Mouse (Mus musculus) cortical plate, adult 2 months (tissue): Measurements from ENCODE around the gene Sap25. TPM values are rescaled to one million over a fixed set of nuclear protein-coding genes. Genes with fewer than 3 reads are reported as not detected.
"Not testable (repeated sequence)": the region's sequence is repeated elsewhere in the genome, so short reads cannot be mapped to it uniquely, and the experiment has no call there.

Experiments used
- H3K27ac ChIP-seq: fragments of 200-500 bp; 2 replicates; pipeline ENCODE4 v1.5.1; 2012; ENCODE audit warnings: low read length, control low read depth, inconsistent platforms; ENCODE audit not compliant: insufficient read depth
- H3K4me1 ChIP-seq: fragments of 200-500 bp; 2 replicates; pipeline ENCODE4 v1.6.1; 2011; ENCODE audit warnings: low read length; ENCODE audit not compliant: control insufficient read depth, insufficient read depth
- H3K4me3 ChIP-seq: fragments of 200-500 bp; 2 replicates; pipeline ENCODE4 v1.5.1; 2011; ENCODE audit warnings: mild to moderate bottlenecking, low read length, control low read depth; ENCODE audit not compliant: insufficient read depth
- CTCF ChIP-seq: fragments of 200-500 bp; IDR thresholded peaks from 2 replicates; pipeline ENCODE4 v1.5.1; 2011; ENCODE audit warnings: mild to moderate bottlenecking, control low read depth, low read length; ENCODE audit not compliant: insufficient read depth; ENCODE audit errors: extremely low read depth
- POLR2A ChIP-seq: fragments of 200-500 bp; IDR thresholded peaks from 2 replicates; pipeline ENCODE4 v1.6.1; 2011; ENCODE audit warnings: mild to moderate bottlenecking, low read length, control low read depth; ENCODE audit not compliant: insufficient read depth; ENCODE audit errors: extremely low read depth
- polyA plus RNA-seq: library from polyadenylated mRNA; depleted of rRNA; stranded (reverse); fragments of >200 nt; gene quantifications from 2 replicates; pipeline ENCODE4 v1.2.3, GENCODE M21; 2012

The Sap25 gene
- polyA plus RNA-seq, 1 experiment: 26.0 TPM

GRCm38 (mm10) chr5:137607860-137608653 is 33.1 kb upstream of the Sap25 start:
- TF ChIP-seq CTCF (no peak), POLR2A (no peak)
- H3K4me3 ChIP-seq: no peak overlapping the region
- no peaks in the 10 kb centered on the region for H3K4me1 ChIP-seq
- H3K27ac ChIP-seq: no peak overlapping the region

- H3K4me1 ChIP-seq: no peaks in the 10 kb centered on the region
- TF ChIP-seq POLR2A (no peak), CTCF (no peak)
- H3K4me3 ChIP-seq: no peak overlapping the region
- no peak overlapping the region for H3K27ac ChIP-seq
Observed at GRCm38 (mm10) chr5:137608654-137609190, 32.4 kb upstream of the Sap25 start.

GRCm38 (mm10) chr5:137609292-137609691 is 31.8 kb upstream of the Sap25 start:
- Histone ChIP-seq H3K4me3 (no peak overlapping the region), H3K4me1 (no peaks in the 10 kb centered on the region), H3K27ac (no peak overlapping the region)
- TF ChIP-seq POLR2A (no peak), CTCF (no peak)

GRCm38 (mm10) chr5:137610056-137610455 is 31.1 kb upstream of the Sap25 start:
- no peak for TF ChIP-seq CTCF
- no peak for TF ChIP-seq POLR2A
- Histone ChIP-seq H3K4me1 (no peaks in the 10 kb centered on the region), H3K4me3 (no peak overlapping the region), H3K27ac (no peak overlapping the region)

GRCm38 (mm10) chr5:137610548-137611244 is 30.4 kb upstream of the Sap25 start:
- TF ChIP-seq POLR2A (no peak), CTCF (no peak)
- Histone ChIP-seq H3K27ac (no peak overlapping the region), H3K4me1 (no peaks in the 10 kb centered on the region)

GRCm38 (mm10) chr5:137611245-137611602 is 29.9 kb upstream of the Sap25 start:
- Histone ChIP-seq H3K4me3 (no peak overlapping the region), H3K4me1 (no peaks in the 10 kb centered on the region), H3K27ac (no peak overlapping the region)
- TF ChIP-seq CTCF (no peak), POLR2A (no peak)

More at GRCm38 (mm10) chr5:137610548-137611244, 30.4 kb upstream of the Sap25 start:
- H3K4me3 ChIP-seq: no peak overlapping the region

- Histone ChIP-seq H3K4me3 (no peak overlapping the region), H3K4me1 (no peaks in the 10 kb centered on the region), H3K27ac (no peak overlapping the region)
- no peak for TF ChIP-seq CTCF
- no peak for TF ChIP-seq POLR2A
Observed at GRCm38 (mm10) chr5:137613076-137613475, 28.1 kb upstream of the Sap25 start.

- H3K4me3 ChIP-seq: no peak within 1 kb of the TSS
Observed at GRCm38 (mm10) chr5:137613550-137613949, 27.6 kb upstream of the Sap25 start, which contains the start of gene Pcolce. TSS of gene Pcolce (minus strand) at chr5:137613784.

GRCm38 (mm10) chr5:137614921-137615320 is 26.2 kb upstream of the Sap25 start:
- not testable (repeated sequence) for H3K27ac ChIP-seq, H3K4me1 ChIP-seq, H3K4me3 ChIP-seq

More at GRCm38 (mm10) chr5:137613550-137613949, 27.6 kb upstream of the Sap25 start, which contains the start of gene Pcolce:
- TF ChIP-seq POLR2A: no peak
- Histone ChIP-seq H3K27ac (no peak within 1 kb of the TSS), H3K4me1 (no peaks in the 10 kb centered on the region)

GRCm38 (mm10) chr5:137615347-137615746 is 25.8 kb upstream of the Sap25 start:
- TF ChIP-seq CTCF (no peak), POLR2A (no peak)
- no peak overlapping the region for H3K4me3 ChIP-seq
- no peaks in the 10 kb centered on the region for H3K4me1 ChIP-seq
- no peak overlapping the region for H3K27ac ChIP-seq
